Mouse (Mus musculus) kidney, embryonic 14.5 days (tissue): Measurements from ENCODE around the gene Rara. TPM values are rescaled to one million over a fixed set of nuclear protein-coding genes. Genes with fewer than 3 reads are reported as not detected.
A peak's percentile ranks its signal among the peaks of the same experiment; 100 is the strongest.

ENCODE experiments used
- ATAC-seq: fragments of 200-750 bp; cut with Nextera tagmentation; 2 replicates; pipeline ENCODE4 v1.8.0; 2017; ENCODE audit warnings: moderate number of reproducible peaks, mild to moderate bottlenecking, moderate TSS enrichment, moderate library complexity; ENCODE audit not compliant: low FRiP score, low TSS enrichment
- H3K27ac ChIP-seq: fragments of 300-500 bp; sonication (generic); 2 replicates; pipeline ENCODE4 v1.5.1; 2014; ENCODE audit warnings: low read depth, mild to moderate bottlenecking, low read length, moderate library complexity, mixed read lengths
- H3K27me3 ChIP-seq: fragments of 300-500 bp; sonication (generic); 2 replicates; pipeline ENCODE4 v1.6.1; 2014; ENCODE audit warnings: mild to moderate bottlenecking, low read length; ENCODE audit not compliant: control insufficient read depth, insufficient read depth
- H3K36me3 ChIP-seq: fragments of 300-500 bp; sonication (generic); 2 replicates; pipeline ENCODE4 v1.6.1; 2014; ENCODE audit warnings: low read length, mixed read lengths; ENCODE audit not compliant: control insufficient read depth, insufficient read depth
- H3K4me1 ChIP-seq: fragments of 300-500 bp; sonication (generic); 2 replicates; pipeline ENCODE4 v1.6.1; 2014; ENCODE audit warnings: low read length, mixed read lengths; ENCODE audit not compliant: control insufficient read depth, insufficient read depth
- H3K4me2 ChIP-seq: fragments of 300-500 bp; sonication (generic); replicated peaks from 2 replicates; pipeline ENCODE4 v1.6.1; 2014; ENCODE audit warnings: low read depth, mild to moderate bottlenecking, low read length
- H3K4me3 ChIP-seq: fragments of 300-500 bp; sonication (generic); 2 replicates; pipeline ENCODE4 v1.5.1; 2014; ENCODE audit warnings: mild to moderate bottlenecking, low read length
- H3K9ac ChIP-seq: fragments of 300-500 bp; sonication (generic); 2 replicates; pipeline ENCODE4 v1.6.1; 2014; ENCODE audit warnings: low read depth, mild to moderate bottlenecking, low read length, moderate library complexity
- H3K9me3 ChIP-seq: fragments of 300-500 bp; sonication (generic); 2 replicates; pipeline ENCODE4 v1.6.1; 2016; ENCODE audit warnings: low read length; ENCODE audit not compliant: control insufficient read depth
- WGBS: fragments of 180-500 bp; shearing (Covaris S2); extraction: QIAGEN DNeasy Blood & Tissue Kit; methylation state at CpG from one replicate; pipeline ENCODE4 v1.1.7; 2014; 5-methylcytosine and 5-hydroxymethylcytosine counted together
- polyA plus RNA-seq: library from polyadenylated mRNA; unstranded; fragments of >200 nt; fragmentation: Nextera tagmentation; extraction: Ambion mirVana; gene quantifications from 2 replicates; pipeline ENCODE4 v1.2.1, GENCODE M21; 2014

The Rara gene
- polyA plus RNA-seq, 1 experiment from 2014 or later: 36.7 TPM

GRCm38 (mm10) chr11:98943741-98944461, 16.3 kb downstream of the Rara start:
- Histone ChIP-seq H3K27ac (peak overlapping the region; percentile 84), H3K4me3 (no peak overlapping the region; the same call in 1 of the 2 replicates), H3K4me2 (peak overlapping the region; percentile 70), H3K36me3 (0 out of 2 replicates have a peak, but pooled peaks cover 4% of the 10 kb centered on the region), H3K27me3 (no peaks in the 10 kb centered on the region), H3K9me3 (no peaks in the 10 kb centered on the region), H3K4me1 (peaks cover 78% of the 10 kb centered on the region), H3K9ac (peak overlapping the region; percentile 34; the same call in 1 of the 2 replicates)
- 36% methylated on average over 14 of the region's 14 CpGs for WGBS
- ATAC-seq: no peak

GRCm38 (mm10) chr11:98944897-98945604, 17.4 kb downstream of the Rara start:
- Histone ChIP-seq H3K27ac (peak overlapping the region; percentile 84; the same call in 1 of the 2 replicates), H3K4me1 (peaks cover 66% of the 10 kb centered on the region), H3K9ac (peak overlapping the region; percentile 42), H3K27me3 (no peaks in the 10 kb centered on the region), H3K36me3 (peaks cover 4% of the 10 kb centered on the region; the same call in 1 of the 2 replicates), H3K4me2 (no peak overlapping the region; the same call in 1 of the 2 replicates), H3K9me3 (no peaks in the 10 kb centered on the region), H3K4me3 (no peak overlapping the region)
- WGBS: 44% methylated on average over 11 of the region's 11 CpGs
- ATAC-seq: no peak

- peaks cover 64% of the 10 kb centered on the region for H3K4me1 ChIP-seq
- WGBS: 72% methylated on average over 3 of the region's 3 CpGs
- H3K4me2 ChIP-seq: no peak overlapping the region
- H3K27me3 ChIP-seq: no peaks in the 10 kb centered on the region
- H3K27ac ChIP-seq: no peak overlapping the region
- H3K9ac ChIP-seq: no peak overlapping the region
- H3K9me3 ChIP-seq: no peaks in the 10 kb centered on the region
- H3K4me3 ChIP-seq: no peak overlapping the region
- H3K36me3 ChIP-seq: peaks cover 10% of the 10 kb centered on the region
- no peak for ATAC-seq
These were observed 18.0 kb downstream of the Rara start for GRCm38 (mm10) chr11:98945605-98945977.

- Histone ChIP-seq H3K4me3 (no peak overlapping the region), H3K27me3 (no peaks in the 10 kb centered on the region), H3K27ac (no peak overlapping the region), H3K4me2 (no peak overlapping the region), H3K36me3 (peaks cover 21% of the 10 kb centered on the region), H3K9me3 (no peaks in the 10 kb centered on the region), H3K9ac (no peak overlapping the region), H3K4me1 (peaks cover 59% of the 10 kb centered on the region)
- ATAC-seq: no peak
- WGBS: 68% methylated on average over 18 of the region's 18 CpGs
These were observed 20.5 kb downstream of the Rara start for GRCm38 (mm10) chr11:98947969-98948569.

- Histone ChIP-seq H3K4me3 (no peak overlapping the region), H3K27me3 (no peaks in the 10 kb centered on the region), H3K4me2 (no peak overlapping the region), H3K4me1 (peaks cover 58% of the 10 kb centered on the region), H3K36me3 (peaks cover 21% of the 10 kb centered on the region), H3K9me3 (no peaks in the 10 kb centered on the region), H3K9ac (0 out of 2 replicates have a peak overlapping the region, but pooled peaks have one; percentile 4), H3K27ac (no peak overlapping the region)
- 76% methylated on average over 12 of the region's 12 CpGs for WGBS
- ATAC-seq: no peak
These were observed 21.8 kb downstream of the Rara start for GRCm38 (mm10) chr11:98949242-98949957.

GRCm38 (mm10) chr11:98949958-98950460, 22.4 kb downstream of the Rara start:
- Histone ChIP-seq H3K36me3 (peaks cover 21% of the 10 kb centered on the region), H3K4me3 (no peak overlapping the region), H3K4me2 (no peak overlapping the region), H3K27ac (no peak overlapping the region), H3K4me1 (peaks cover 58% of the 10 kb centered on the region), H3K27me3 (no peaks in the 10 kb centered on the region), H3K9me3 (no peaks in the 10 kb centered on the region), H3K9ac (no peak overlapping the region)
- WGBS: 94% methylated on average over 7 of the region's 7 CpGs
- ATAC-seq: no peak

- Histone ChIP-seq H3K4me3 (no peak overlapping the region), H3K4me2 (no peak overlapping the region), H3K4me1 (peaks cover 58% of the 10 kb centered on the region), H3K9me3 (no peaks in the 10 kb centered on the region), H3K27ac (no peak overlapping the region), H3K36me3 (peaks cover 21% of the 10 kb centered on the region), H3K9ac (no peak overlapping the region), H3K27me3 (no peaks in the 10 kb centered on the region)
- WGBS: 89% methylated on average over 7 of the region's 9 CpGs
- no peak for ATAC-seq
These were observed 22.9 kb downstream of the Rara start for GRCm38 (mm10) chr11:98950484-98950883.

- Histone ChIP-seq H3K4me2 (peak overlapping the region; percentile 5; the same call in 1 of the 2 replicates), H3K36me3 (peaks cover 21% of the 10 kb centered on the region), H3K27me3 (no peaks in the 10 kb centered on the region), H3K4me1 (peaks cover 61% of the 10 kb centered on the region), H3K9me3 (no peaks in the 10 kb centered on the region), H3K27ac (peak overlapping the region; percentile 57; the same call in 1 of the 2 replicates), H3K4me3 (no peak overlapping the region), H3K9ac (peak overlapping the region; percentile 42; the same call in 1 of the 2 replicates)
- WGBS: 64% methylated on average over 13 of the region's 16 CpGs
- ATAC-seq: peak; percentile 30; the same call in 1 of the 2 replicates
These were observed 23.6 kb downstream of the Rara start for GRCm38 (mm10) chr11:98951026-98951906.
